Comparison of ENCODE assay signal across 8 mouse cellular contexts in the genomic region with DNA sequence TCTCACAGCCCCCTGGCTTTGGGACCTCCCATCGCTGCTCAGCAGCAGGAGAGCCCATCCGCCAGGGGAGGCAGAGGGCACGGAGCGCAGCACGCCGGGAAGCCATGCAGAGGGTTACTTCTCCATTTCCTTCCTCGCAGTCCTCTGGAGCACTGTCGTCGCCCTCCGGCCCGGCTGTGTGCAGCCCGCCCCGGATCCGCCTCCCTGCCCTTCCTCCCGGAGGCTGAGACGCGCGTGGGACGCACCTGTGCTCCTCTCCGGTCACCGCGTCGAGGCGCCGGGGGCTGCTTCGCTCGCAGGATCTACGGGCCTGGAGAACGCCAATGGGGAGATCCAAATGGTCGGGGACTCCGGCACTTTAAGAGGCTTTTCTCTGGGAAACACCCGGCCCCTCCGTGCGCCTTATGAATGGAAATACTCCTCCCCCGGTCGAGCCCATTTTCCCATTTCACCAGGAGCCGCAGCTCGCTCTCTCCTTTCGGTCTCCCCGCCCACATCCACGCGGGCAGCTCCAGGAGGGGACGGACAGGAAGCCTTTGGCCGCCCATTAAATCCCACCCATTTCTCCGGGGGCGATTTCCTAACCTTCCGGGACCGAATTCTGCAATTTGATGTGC. TPM values are rescaled to one million over a fixed set of nuclear protein-coding genes. Genes with fewer than 3 reads are reported as not detected.
DNase-seq lines count a peak whose midpoint lies in the region; ATAC-seq and TF ChIP-seq lines count a peak whose summit lies in the region.

A gene (plus strand): TSS at position 82 of the 617 bp plus-strand sequence.

- ATAC-seq in heart, postnatal 0 days (ENCODE audit: insufficient read depth, low read depth): peak; percentile 47
- peak; percentile 32; the same call in 1 of the 2 replicates for ATAC-seq in liver, embryonic 12.5 days
- peak; percentile 88 for ATAC-seq in neural tube, embryonic 13.5 days (ENCODE audit: low read depth)

- H3K9ac ChIP-seq in heart, postnatal 0 days (replicated peaks; ENCODE audit: low read depth, low read length): no peak within 1 kb of the TSS
- no peak within 1 kb of the TSS for H3K9ac ChIP-seq in liver, embryonic 12.5 days
- peak within 1 kb of the TSS; percentile 85 for H3K9ac ChIP-seq in neural tube, embryonic 13.5 days

- H3K27ac ChIP-seq in heart, postnatal 0 days (ENCODE audit: low read depth): no peak within 1 kb of the TSS
- H3K27ac ChIP-seq in liver, embryonic 12.5 days: no peak within 1 kb of the TSS
- peak within 1 kb of the TSS; percentile 99 for H3K27ac ChIP-seq in neural tube, embryonic 13.5 days (replicated peaks)

- H3K4me2 ChIP-seq in heart, postnatal 0 days (ENCODE audit: low read depth, low read length): peak within 1 kb of the TSS; percentile 89
- H3K4me2 ChIP-seq in liver, embryonic 12.5 days: peak within 1 kb of the TSS; percentile 69
- H3K4me2 ChIP-seq in neural tube, embryonic 13.5 days: peak within 1 kb of the TSS; percentile 73

- peaks cover 14% of the 10 kb centered on the region for H3K27me3 ChIP-seq in heart, postnatal 0 days (ENCODE audit: control insufficient read depth, insufficient read depth, low read length)
- H3K27me3 ChIP-seq in liver, embryonic 12.5 days (replicated peaks): peaks cover 37% of the 10 kb centered on the region
- H3K27me3 ChIP-seq in neural tube, embryonic 13.5 days: peaks cover 8% of the 10 kb centered on the region

- H3K9me3 ChIP-seq in heart, postnatal 0 days (replicated peaks; ENCODE audit: control insufficient read depth, low read length): no peaks in the 10 kb centered on the region
- H3K9me3 ChIP-seq in liver, embryonic 12.5 days (replicated peaks): no peaks in the 10 kb centered on the region
- H3K9me3 ChIP-seq in neural tube, embryonic 13.5 days: no peaks in the 10 kb centered on the region

- no peak for TF ChIP-seq EP300 in heart, postnatal 0 days (IDR thresholded peaks at IDR 0.05; ENCODE audit: low read depth)

- peak; percentile 2 to 11 for DNase-seq in thymus, postnatal 36 days
- DNase-seq in thymus, adult 18-20 months: no peak
- peak; percentile 26 for DNase-seq in embryo, embryonic 11.5 days (ENCODE audit: low read depth, low spot score)
- peak; percentile 8 for DNase-seq in heart, postnatal 0 days (ENCODE audit: low spot score)
- DNase-seq in kidney, postnatal 4 days: peak; percentile 61 to 73
- peak; percentile 29 for DNase-seq in yolk sac, embryonic 10.5 days (ENCODE audit: low spot score)

- no peaks in the 10 kb centered on the region for H3K36me3 ChIP-seq in heart, postnatal 0 days (replicated peaks; ENCODE audit: control insufficient read depth, insufficient read depth, low read length)
- H3K36me3 ChIP-seq in liver, embryonic 12.5 days: no peaks in the 10 kb centered on the region
- H3K36me3 ChIP-seq in neural tube, embryonic 13.5 days: no peaks in the 10 kb centered on the region

- H3K4me3 ChIP-seq in heart, postnatal 0 days (ENCODE audit: low read depth, low read length): peak within 1 kb of the TSS; percentile 51
- peak within 1 kb of the TSS; percentile 46 for H3K4me3 ChIP-seq in liver, embryonic 12.5 days
- peak within 1 kb of the TSS; percentile 58 for H3K4me3 ChIP-seq in neural tube, embryonic 13.5 days

- peaks cover 16% of the 10 kb centered on the region; the same call in 1 of the 2 replicates for H3K4me1 ChIP-seq in heart, postnatal 0 days (ENCODE audit: control insufficient read depth, insufficient read depth)
- H3K4me1 ChIP-seq in liver, embryonic 12.5 days: no peaks in the 10 kb centered on the region
- peaks cover 39% of the 10 kb centered on the region for H3K4me1 ChIP-seq in neural tube, embryonic 13.5 days (replicated peaks)

- under 1% methylated on average over 47 of the region's 48 CpGs for WGBS in heart, postnatal 0 days
- WGBS in liver, embryonic 12.5 days (ENCODE audit: insufficient replicate concordance): under 1% methylated on average over 48 of the region's 48 CpGs
- under 1% methylated on average over 48 of the region's 48 CpGs for WGBS in neural tube, embryonic 13.5 days

- 0 out of 2 replicates have a peak, but pooled peaks have one; percentile 4 for TF ChIP-seq CTCF in heart, postnatal 0 days (IDR thresholded peaks at IDR 0.05; ENCODE audit: low read depth)

RNA-seq across cellular contexts. Expression of the gene that starts here (rescaled TPM):
- total RNA-seq in heart, postnatal 0 days (2014; rRNA removed; ENCODE audit: low replicate concordance): 0.19 TPM in 1 of 2 replicates, not detected in the other
- polyA plus RNA-seq in heart, postnatal 0 days (2015; fragmentation: Nextera tagmentation; extraction: Ambion mirVana): 0.04 and 0.07 TPM in 2 replicates
- 0.04 TPM in 1 of 2 replicates, not detected in the other for polyA plus RNA-seq in liver, embryonic 12.5 days (2016; fragmentation: Nextera tagmentation; extraction: Ambion mirVana)
- 5.8 and 6.5 TPM in 2 replicates for polyA plus RNA-seq in neural tube, embryonic 13.5 days (2015; fragmentation: Nextera tagmentation; extraction: Ambion mirVana)

Comparison
In these comparisons a context has a peak if more than half of its experiments do, and no peak if none do; other contexts are left out.
1. DNase-seq: peak in thymus, postnatal 36 days (2 of 2), embryo, embryonic 11.5 days (single experiment), kidney, postnatal 4 days (2 of 2) and yolk sac, embryonic 10.5 days (single experiment); none in thymus, adult 18-20 months (0 of 2).
2. Peak in DNase-seq, ATAC-seq, H3K4me3 ChIP-seq and H3K4me2 ChIP-seq in heart, postnatal 0 days; RNA of the gene not detected or under 1 TPM.
3. Peak in ATAC-seq, H3K4me3 ChIP-seq and H3K4me2 ChIP-seq in liver, embryonic 12.5 days; RNA of the gene not detected or under 1 TPM.
4. ATAC-seq: peak in every context shown above with its lines; median percentile 88 in neural tube, embryonic 13.5 days; 47 in heart, postnatal 0 days; 32 in liver, embryonic 12.5 days.
5. Peak in every context shown above with its lines, with median percentiles within 50 percentile points of each other: H3K4me2 ChIP-seq and H3K4me3 ChIP-seq.